Mouse (Mus musculus): ENCODE results near the gene Clic3. TPM values are rescaled to one million over a fixed set of nuclear protein-coding genes. Genes with fewer than 3 reads are reported as not detected.

The Clic3 gene
- total and polyA plus RNA-seq, 2 experiments from 2014 or later: 2.4 to 6.5 TPM

DNA sequence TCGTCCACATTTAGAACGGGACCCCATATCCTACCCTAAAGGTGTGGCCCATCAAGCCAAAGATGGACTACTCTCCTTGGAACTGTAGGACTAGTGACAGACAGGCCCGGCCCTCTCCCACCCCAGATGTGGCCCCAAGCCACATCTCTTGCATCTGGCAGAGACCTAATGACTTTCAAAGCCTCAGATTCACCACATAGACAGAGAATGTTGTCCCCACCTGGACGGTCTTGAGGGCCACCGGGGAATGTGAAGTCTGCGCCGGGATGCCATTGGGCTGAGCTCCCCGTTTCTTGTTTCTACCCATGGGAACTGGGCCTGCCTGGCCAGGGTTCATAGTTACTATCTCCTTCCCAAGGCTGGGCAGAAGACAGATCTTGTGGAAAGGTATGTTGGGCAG lies 20.9 kb downstream of the Clic3 start:
- no peaks in the 10 kb centered on the region; the same call in 1 of the 2 replicates for H3K4me1 ChIP-seq (ENCODE audit: control insufficient read depth, insufficient read depth)
- TF ChIP-seq CTCF (IDR thresholded peaks at IDR 0.05; ENCODE audit: low read depth) (no peak), EP300 (IDR thresholded peaks at IDR 0.05; ENCODE audit: low read depth) (no peak)

DNA sequence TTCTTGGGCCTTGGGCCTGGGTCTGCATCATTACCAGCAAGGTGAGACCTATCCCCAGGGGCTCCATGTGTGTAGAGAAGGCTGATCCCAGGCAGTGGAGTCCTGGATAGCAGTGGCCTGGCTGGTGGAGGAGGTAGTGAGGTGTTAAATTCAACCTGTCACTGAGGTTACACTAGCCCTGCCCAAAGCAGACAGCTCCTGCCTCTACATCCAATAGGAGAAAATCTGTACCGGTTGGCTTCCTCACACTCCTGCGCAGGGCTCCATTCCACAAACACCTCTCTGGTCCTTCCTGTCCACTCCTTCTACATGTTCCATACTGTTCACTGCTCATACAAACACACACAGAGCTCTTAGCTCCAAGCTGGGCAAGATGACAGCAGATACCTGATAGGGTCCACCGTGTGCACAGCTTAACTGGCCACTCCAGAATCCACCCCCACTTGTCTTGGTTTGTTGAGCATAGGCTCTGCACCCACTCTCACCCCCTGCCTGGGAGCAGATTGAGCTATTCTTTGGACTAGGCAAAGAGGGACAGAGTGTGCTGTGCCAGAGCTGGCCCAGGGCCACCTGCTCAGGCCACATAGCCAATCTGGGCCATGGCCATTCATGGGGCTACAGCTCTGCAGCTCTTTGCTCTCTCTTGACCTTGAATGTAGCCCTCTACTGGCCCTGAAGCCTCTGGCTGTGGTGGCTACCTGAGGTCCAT lies 21.5 kb downstream of the Clic3 start:
- Histone ChIP-seq H3K27me3 (ENCODE audit: control insufficient read depth, insufficient read depth, low read length) (no peaks in the 10 kb centered on the region), H3K36me3 (replicated peaks; ENCODE audit: control insufficient read depth, insufficient read depth, low read length) (no peaks in the 10 kb centered on the region), H3K4me1 (ENCODE audit: control insufficient read depth, insufficient read depth) (no peaks in the 10 kb centered on the region; the same call in 1 of the 2 replicates), H3K4me2 (ENCODE audit: low read depth, low read length) (no peak overlapping the region), H3K27ac (ENCODE audit: low read depth) (no peak overlapping the region), H3K4me3 (ENCODE audit: low read depth, low read length) (no peak overlapping the region), H3K9me3 (replicated peaks; ENCODE audit: control insufficient read depth, low read length) (no peaks in the 10 kb centered on the region), H3K9ac (replicated peaks; ENCODE audit: low read depth, low read length) (no peak overlapping the region)
- ATAC-seq (ENCODE audit: insufficient read depth, low read depth) (peak; percentile 63), DNase-seq (ENCODE audit: low spot score) (no peak)
- WGBS: 73% methylated on average over 3 of the region's 3 CpGs
- TF ChIP-seq CTCF (IDR thresholded peaks at IDR 0.05; ENCODE audit: low read depth): no peak
- no peak for TF ChIP-seq EP300 (IDR thresholded peaks at IDR 0.05; ENCODE audit: low read depth)

More for the DNA sequence above, 20.9 kb downstream of the Clic3 start:
- H3K27me3 ChIP-seq (ENCODE audit: control insufficient read depth, insufficient read depth, low read length): no peaks in the 10 kb centered on the region
- H3K27ac ChIP-seq (ENCODE audit: low read depth): no peak overlapping the region
- DNase-seq (ENCODE audit: low spot score): no peak
- no peak overlapping the region for H3K4me3 ChIP-seq (ENCODE audit: low read depth, low read length)
- 82% methylated on average over 8 of the region's 8 CpGs for WGBS
- no peak overlapping the region for H3K4me2 ChIP-seq (ENCODE audit: low read depth, low read length)
- H3K9me3 ChIP-seq (replicated peaks; ENCODE audit: control insufficient read depth, low read length): no peaks in the 10 kb centered on the region
- H3K36me3 ChIP-seq (replicated peaks; ENCODE audit: control insufficient read depth, insufficient read depth, low read length): no peaks in the 10 kb centered on the region
- no peak overlapping the region for H3K9ac ChIP-seq (replicated peaks; ENCODE audit: low read depth, low read length)
- no peak for ATAC-seq (ENCODE audit: insufficient read depth, low read depth)

DNA sequence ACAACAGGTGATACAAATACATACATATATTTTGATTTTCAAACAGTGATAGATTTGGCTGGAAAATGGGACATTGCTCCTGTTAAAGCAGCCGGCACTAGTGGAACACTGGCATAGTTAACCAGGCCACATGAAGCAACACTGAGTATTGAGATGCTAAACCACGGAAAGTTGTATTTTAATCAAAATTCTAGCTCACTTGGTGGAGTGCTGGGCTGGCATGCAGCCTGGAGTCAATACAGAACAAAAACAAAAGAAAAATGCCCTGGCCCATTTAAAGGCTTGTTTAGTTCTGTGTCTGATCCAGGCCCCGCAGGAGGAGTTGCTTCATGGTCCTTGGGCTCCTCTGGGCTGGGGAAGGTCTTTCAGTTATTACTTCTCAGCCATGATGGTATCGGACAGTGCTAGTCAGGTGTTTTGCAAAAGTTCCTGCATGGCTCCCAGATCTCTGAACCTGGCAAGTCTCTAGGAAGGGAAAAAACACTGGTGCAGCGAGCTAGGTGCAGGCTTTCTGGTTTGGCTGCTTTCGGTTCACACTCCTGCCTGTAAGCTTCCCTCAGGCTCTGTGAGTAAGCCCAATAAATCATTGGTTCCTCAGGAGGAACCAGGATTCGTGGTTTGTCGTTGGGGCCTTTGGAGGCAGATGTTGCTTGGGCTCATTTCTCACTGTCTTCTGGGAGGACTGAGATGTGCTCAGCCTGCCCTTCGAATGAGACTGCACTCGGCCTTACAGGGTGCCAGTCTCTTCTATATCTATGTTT lies 23.1 kb downstream of the Clic3 start:
- no peak overlapping the region for H3K27ac ChIP-seq (ENCODE audit: low read depth)
- DNase-seq (ENCODE audit: low spot score) (no peak), ATAC-seq (ENCODE audit: insufficient read depth, low read depth) (no peak)
- H3K4me2 ChIP-seq (ENCODE audit: low read depth, low read length): no peak overlapping the region
- TF ChIP-seq CTCF (IDR thresholded peaks at IDR 0.05; ENCODE audit: low read depth): no peak
- no peak for TF ChIP-seq EP300 (IDR thresholded peaks at IDR 0.05; ENCODE audit: low read depth)
- 67% methylated on average over 10 of the region's 10 CpGs for WGBS
- no peaks in the 10 kb centered on the region for H3K36me3 ChIP-seq (replicated peaks; ENCODE audit: control insufficient read depth, insufficient read depth, low read length)
- H3K9me3 ChIP-seq (replicated peaks; ENCODE audit: control insufficient read depth, low read length): no peaks in the 10 kb centered on the region
- no peak overlapping the region for H3K4me3 ChIP-seq (ENCODE audit: low read depth, low read length)
- H3K27me3 ChIP-seq (ENCODE audit: control insufficient read depth, insufficient read depth, low read length): no peaks in the 10 kb centered on the region
- H3K9ac ChIP-seq (replicated peaks; ENCODE audit: low read depth, low read length): no peak overlapping the region
- no peaks in the 10 kb centered on the region; the same call in 1 of the 2 replicates for H3K4me1 ChIP-seq (ENCODE audit: control insufficient read depth, insufficient read depth)

- no peaks in the 10 kb centered on the region for H3K9me3 ChIP-seq (replicated peaks; ENCODE audit: control insufficient read depth, low read length)
- no peak overlapping the region for H3K27ac ChIP-seq (ENCODE audit: low read depth)
- H3K4me1 ChIP-seq (ENCODE audit: control insufficient read depth, insufficient read depth): no peaks in the 10 kb centered on the region; the same call in 1 of the 2 replicates
- H3K36me3 ChIP-seq (replicated peaks; ENCODE audit: control insufficient read depth, insufficient read depth, low read length): no peaks in the 10 kb centered on the region
- H3K9ac ChIP-seq (replicated peaks; ENCODE audit: low read depth, low read length): no peak overlapping the region
- no peak overlapping the region for H3K4me3 ChIP-seq (ENCODE audit: low read depth, low read length)
- WGBS: 77% methylated on average over 1 of the region's 1 CpGs
- no peaks in the 10 kb centered on the region for H3K27me3 ChIP-seq (ENCODE audit: control insufficient read depth, insufficient read depth, low read length)
- ATAC-seq (ENCODE audit: insufficient read depth, low read depth): no peak
- no peak overlapping the region for H3K4me2 ChIP-seq (ENCODE audit: low read depth, low read length)
- DNase-seq (ENCODE audit: low spot score): no peak
- no peak for TF ChIP-seq EP300 (IDR thresholded peaks at IDR 0.05; ENCODE audit: low read depth)
- TF ChIP-seq CTCF (IDR thresholded peaks at IDR 0.05; ENCODE audit: low read depth): no peak
These were observed 23.9 kb downstream of the Clic3 start for GRCm38 (mm10) chr2:25480541-25480940.

GRCm38 (mm10) chr2:25482969-25483368 lies 26.3 kb downstream of the Clic3 start:
- Histone ChIP-seq H3K27me3 (ENCODE audit: control insufficient read depth, insufficient read depth, low read length) (peaks cover 7% of the 10 kb centered on the region; the same call in 1 of the 2 replicates), H3K9me3 (replicated peaks; ENCODE audit: control insufficient read depth, low read length) (no peaks in the 10 kb centered on the region), H3K4me3 (ENCODE audit: low read depth, low read length) (no peak overlapping the region), H3K27ac (ENCODE audit: low read depth) (no peak overlapping the region), H3K4me1 (ENCODE audit: control insufficient read depth, insufficient read depth) (no peaks in the 10 kb centered on the region; the same call in 1 of the 2 replicates), H3K9ac (replicated peaks; ENCODE audit: low read depth, low read length) (no peak overlapping the region), H3K4me2 (ENCODE audit: low read depth, low read length) (no peak overlapping the region), H3K36me3 (replicated peaks; ENCODE audit: control insufficient read depth, insufficient read depth, low read length) (no peaks in the 10 kb centered on the region)
- no peak for DNase-seq (ENCODE audit: low spot score)
- no peak for ATAC-seq (ENCODE audit: insufficient read depth, low read depth)
- no peak for TF ChIP-seq EP300 (IDR thresholded peaks at IDR 0.05; ENCODE audit: low read depth)
- TF ChIP-seq CTCF (IDR thresholded peaks at IDR 0.05; ENCODE audit: low read depth): peak; percentile 51
- 18% methylated on average over 7 of the region's 7 CpGs for WGBS
